Comparison of ENCODE assay signal across 16 mouse cellular contexts in genomic region chrX:94049048-94049447, GRCm38 (mm10).
"Had no signal": no experiment of that assay in that cellular context is flagged by ENCODE, and none has a peak within 500 bp of the region (broad histone marks: within the 10 kb centered on the region; RNA-seq: fewer than 3 reads in every experiment).

No protein-coding gene starts in this region.

- DNase-seq: kidney, adult 18-20 months; kidney, postnatal 10 days; kidney, postnatal 4 days; left cerebral cortex, postnatal 4 days; liver; liver, embryonic 13.5 days; liver, postnatal 0 days; lung, postnatal 14 days; right cerebral cortex, postnatal 25 days; thymus, adult 2 months; thymus, postnatal 25 days had no signal

- H3K9me3 ChIP-seq: liver, embryonic 13.5 days; lung, embryonic 15.5 days; midbrain, embryonic 12.5 days had no signal

- ATAC-seq: liver, postnatal 0 days had no signal

- H3K4me1 ChIP-seq: liver, embryonic 13.5 days; lung, embryonic 15.5 days; midbrain, embryonic 12.5 days had no signal

- H3K9ac ChIP-seq: liver, embryonic 13.5 days; liver, postnatal 0 days; lung, embryonic 15.5 days; midbrain, embryonic 12.5 days had no signal

- H3K4me3 ChIP-seq: layer of hippocampus, adult 2 months; liver, embryonic 13.5 days; lung, embryonic 15.5 days; midbrain, embryonic 12.5 days had no signal

- H3K27ac ChIP-seq: layer of hippocampus, adult 2 months; liver, embryonic 13.5 days; lung, embryonic 15.5 days; macrophage; midbrain, embryonic 12.5 days; stomach, postnatal 0 days had no signal

- H3K36me3 ChIP-seq: liver, embryonic 13.5 days; lung, embryonic 15.5 days; midbrain, embryonic 12.5 days had no signal

- H3K4me2 ChIP-seq: liver, embryonic 13.5 days; lung, embryonic 15.5 days; midbrain, embryonic 12.5 days had no signal
